Mouse (Mus musculus) bone marrow, adult 2 months (tissue): ENCODE results near the gene Tead3. TPM values are rescaled to one million over a fixed set of nuclear protein-coding genes. Genes with fewer than 3 reads are reported as not detected.
"Not testable (repeated sequence)": the region's sequence is repeated elsewhere in the genome, so short reads cannot be mapped to it uniquely, and the experiment has no call there.

ENCODE experiments used
- H3K27ac ChIP-seq: fragments of 200-500 bp; 2 replicates; pipeline ENCODE4 v1.5.1; 2012; ENCODE audit warnings: low read depth, mild to moderate bottlenecking, control low read depth, inconsistent platforms, low read length; ENCODE audit not compliant: control insufficient read depth, poor library complexity, insufficient read depth
- H3K4me1 ChIP-seq: fragments of 200-500 bp; 2 replicates; pipeline ENCODE4 v1.6.1; 2011; ENCODE audit warnings: low read length; ENCODE audit not compliant: control insufficient read depth, insufficient read depth
- H3K4me3 ChIP-seq: fragments of 200-500 bp; replicated peaks from 2 replicates; pipeline ENCODE3; 2011; ENCODE audit warnings: mild to moderate bottlenecking, low read depth, low read length, control low read depth; ENCODE audit not compliant: control insufficient read depth
- CTCF ChIP-seq: fragments of 200-500 bp; IDR thresholded peaks from 2 replicates; pipeline ENCODE4 v1.5.1; 2011; ENCODE audit warnings: low read length, control low read depth; ENCODE audit not compliant: control insufficient read depth, insufficient read depth
- POLR2A ChIP-seq: fragments of 200-500 bp; IDR thresholded peaks from 2 replicates; pipeline ENCODE4 v1.6.1; 2011; ENCODE audit warnings: low read depth, mild to moderate bottlenecking, control low read depth, low read length, borderline replicate concordance; ENCODE audit not compliant: control insufficient read depth
- WGBS: fragments of 180-500 bp; shearing (Covaris S2); methylation state at CpG from one replicate; pipeline ENCODE4 v1.1.7; 2018; 5-methylcytosine and 5-hydroxymethylcytosine counted together
- polyA plus RNA-seq: library from polyadenylated mRNA; stranded (reverse); fragments of >200 nt; gene quantifications from 2 replicates; pipeline ENCODE4 v1.2.4, GENCODE M21; 2011; ENCODE audit warnings: low replicate concordance; ENCODE audit not compliant: missing spikeins, insufficient read depth, insufficient read length

Gene Tead3
- polyA plus RNA-seq, 1 experiment: 2.8 TPM

- Histone ChIP-seq H3K4me3 (peak overlapping the region; percentile 80), H3K4me1 (0 out of 2 replicates have a peak, but pooled peaks cover 1% of the 10 kb centered on the region), H3K27ac (peak overlapping the region; percentile 93; the same call in 1 of the 2 replicates)
- 14% methylated on average over 4 of the region's 4 CpGs for WGBS
- no peak for TF ChIP-seq CTCF
- no peak for TF ChIP-seq POLR2A
Observed at GRCm38 (mm10) chr17:28329503-28330231, 20.9 kb downstream of the Tead3 start.

GRCm38 (mm10) chr17:28328946-28329345 is 21.7 kb downstream of the Tead3 start:
- Histone ChIP-seq H3K4me1 (0 out of 2 replicates have a peak, but pooled peaks cover 1% of the 10 kb centered on the region), H3K27ac (peak overlapping the region; percentile 93), H3K4me3 (peak overlapping the region; percentile 80)
- under 1% methylated on average over 25 of the region's 25 CpGs for WGBS
- no peak for TF ChIP-seq POLR2A
- TF ChIP-seq CTCF: no peak

GRCm38 (mm10) chr17:28328366-28328928 is 22.2 kb downstream of the Tead3 start, which contains the start of gene Rpl10a:
Gene Rpl10a (plus strand): TSS chr17:28328471.
- TF ChIP-seq CTCF: peak; percentile 81
- peak; percentile 92 for TF ChIP-seq POLR2A
- WGBS: under 1% methylated on average over 67 of the region's 67 CpGs
- Histone ChIP-seq H3K4me3 (peak within 1 kb of the TSS; percentile 80), H3K4me1 (0 out of 2 replicates have a peak, but pooled peaks cover 1% of the 10 kb centered on the region), H3K27ac (peak within 1 kb of the TSS; percentile 93)

- Histone ChIP-seq H3K4me3 (peak overlapping the region; percentile 37), H3K27ac (peak overlapping the region; percentile 93), H3K4me1 (0 out of 2 replicates have a peak, but pooled peaks cover 1% of the 10 kb centered on the region)
- TF ChIP-seq POLR2A: no peak
- TF ChIP-seq CTCF: no peak
- 39% methylated on average over 22 of the region's 22 CpGs for WGBS
Observed at GRCm38 (mm10) chr17:28327673-28328325, 22.8 kb downstream of the Tead3 start.

GRCm38 (mm10) chr17:28326951-28327350 is 23.7 kb downstream of the Tead3 start:
- 94% methylated on average over 3 of the region's 3 CpGs for WGBS
- Histone ChIP-seq H3K4me1 (0 out of 2 replicates have a peak, but pooled peaks cover 1% of the 10 kb centered on the region), H3K4me3 (no peak overlapping the region), H3K27ac (no peak overlapping the region)
- no peak for TF ChIP-seq CTCF
- no peak for TF ChIP-seq POLR2A

GRCm38 (mm10) chr17:28325751-28326150 is 24.9 kb downstream of the Tead3 start:
- H3K4me3 ChIP-seq: no peak overlapping the region
- no peak overlapping the region for H3K27ac ChIP-seq
- WGBS: 92% methylated on average over 8 of the region's 8 CpGs
- TF ChIP-seq CTCF (no peak), POLR2A (no peak)
- 0 out of 2 replicates have a peak, but pooled peaks cover 1% of the 10 kb centered on the region for H3K4me1 ChIP-seq

GRCm38 (mm10) chr17:28324416-28324815 is 26.2 kb downstream of the Tead3 start:
- H3K4me1 ChIP-seq, H3K4me3 ChIP-seq, H3K27ac ChIP-seq: not testable (repeated sequence)
- WGBS: 92% methylated on average over 7 of the region's 7 CpGs

- WGBS: 79% methylated on average over 8 of the region's 8 CpGs
- H3K27ac ChIP-seq: no peak overlapping the region
- H3K4me3 ChIP-seq: no peak overlapping the region
- H3K4me1 ChIP-seq: 0 out of 2 replicates have a peak, but pooled peaks cover 1% of the 10 kb centered on the region
- TF ChIP-seq CTCF: no peak
- no peak for TF ChIP-seq POLR2A
Observed at GRCm38 (mm10) chr17:28323786-28324185, 26.8 kb downstream of the Tead3 start.

- H3K27ac ChIP-seq: no peak overlapping the region
- 94% methylated on average over 4 of the region's 4 CpGs for WGBS
- H3K4me3 ChIP-seq: no peak overlapping the region
- H3K4me1 ChIP-seq: no peaks in the 10 kb centered on the region
- TF ChIP-seq CTCF (no peak), POLR2A (no peak)
Observed at GRCm38 (mm10) chr17:28321700-28322099, 28.9 kb downstream of the Tead3 start.
